Mouse (Mus musculus) hindbrain, embryonic 11.5 days (tissue): ENCODE measurements at regions not wholly inside any gene's neighbourhood (a gene's known extent, or its start where the extent isn't known, plus 50 kb on each side); places are given as distances from the start of the nearest gene placed in this dataset.

ENCODE experiments used
- ATAC-seq: fragments of 200-750 bp; cut with Nextera tagmentation; 2 replicates; pipeline ENCODE4 v1.8.0; 2017; ENCODE audit warnings: mild to moderate bottlenecking, moderate TSS enrichment, moderate library complexity; ENCODE audit not compliant: low FRiP score
- DNase-seq: peaks from one replicate; pipeline ENCODE4 v3.0.0-alpha.2; 2015; ENCODE audit warnings: low spot score
- H3K27ac ChIP-seq: fragments of 300-500 bp; sonication (generic); 2 replicates; pipeline ENCODE4 v1.5.1; 2014; ENCODE audit warnings: mild to moderate bottlenecking, low read depth, low read length
- H3K27me3 ChIP-seq: fragments of 300-500 bp; sonication (generic); 2 replicates; pipeline ENCODE4 v1.6.1; 2014; ENCODE audit warnings: mild to moderate bottlenecking, low read length, moderate library complexity, mixed read lengths; ENCODE audit not compliant: control insufficient read depth, insufficient read depth
- H3K36me3 ChIP-seq: fragments of 300-500 bp; sonication (generic); 2 replicates; pipeline ENCODE4 v1.6.1; 2014; ENCODE audit warnings: mild to moderate bottlenecking, low read length, moderate library complexity, mixed read lengths; ENCODE audit not compliant: control insufficient read depth, insufficient read depth
- H3K4me1 ChIP-seq: fragments of 300-500 bp; sonication (generic); replicated peaks from 2 replicates; pipeline ENCODE4 v1.6.1; 2014; ENCODE audit warnings: low read length, mixed read lengths; ENCODE audit not compliant: control insufficient read depth, insufficient read depth
- H3K4me2 ChIP-seq: fragments of 300-500 bp; sonication (generic); replicated peaks from 2 replicates; pipeline ENCODE4 v1.6.1; 2014; ENCODE audit warnings: mild to moderate bottlenecking, low read depth, low read length
- H3K4me3 ChIP-seq: fragments of 300-500 bp; sonication (generic); 2 replicates; pipeline ENCODE4 v1.5.1; 2014; ENCODE audit warnings: low read depth, low read length
- H3K9ac ChIP-seq: fragments of 300-500 bp; sonication (generic); 2 replicates; pipeline ENCODE4 v1.6.1; 2014; ENCODE audit warnings: low read depth, low read length
- H3K9me3 ChIP-seq: fragments of 300-500 bp; sonication (generic); 2 replicates; pipeline ENCODE4 v1.6.1; 2016; ENCODE audit warnings: low read length; ENCODE audit not compliant: control insufficient read depth
- WGBS: fragments of 180-500 bp; shearing (Covaris S2); extraction: QIAGEN DNeasy Blood & Tissue Kit; methylation state at CpG from one replicate; pipeline ENCODE4 v1.1.7; 2014; 5-methylcytosine and 5-hydroxymethylcytosine counted together

DNA sequence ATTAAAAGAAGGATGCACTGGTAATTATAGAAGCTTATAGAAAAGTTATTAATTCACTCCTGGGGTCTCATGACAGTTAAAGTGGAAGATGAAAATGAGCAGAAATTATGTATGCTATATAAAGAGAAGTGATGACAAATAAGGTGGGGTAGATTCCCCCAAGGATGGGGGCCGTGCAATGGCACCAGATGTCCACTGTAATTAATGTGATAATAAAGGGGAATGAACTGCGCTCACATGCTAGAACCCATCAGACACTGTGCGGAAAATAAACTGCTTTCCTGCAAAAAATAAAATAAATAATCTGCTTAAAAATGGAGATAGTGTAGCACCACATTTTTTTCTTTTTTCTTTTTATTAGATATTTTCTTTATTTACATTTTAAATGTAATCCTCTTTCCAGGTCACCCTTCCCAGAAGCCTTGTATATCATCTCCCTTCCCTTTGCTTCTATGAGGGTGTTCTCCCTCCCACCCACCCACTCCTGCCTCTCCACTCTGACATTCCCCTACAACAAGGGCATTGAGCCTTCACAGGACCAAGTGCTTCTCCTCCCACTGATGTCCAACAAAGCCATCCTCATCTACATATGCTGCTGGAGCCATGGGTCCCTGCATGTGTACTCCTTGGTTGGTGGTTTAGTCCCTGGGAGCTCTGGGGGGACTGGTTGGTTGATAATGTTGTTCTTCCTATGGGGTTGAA is 934.0 kb upstream of the Pcdh20 start:
- 62% methylated on average over 3 of the region's 3 CpGs for WGBS
- Histone ChIP-seq H3K27ac (no peak overlapping the region), H3K27me3 (no peaks in the 10 kb centered on the region), H3K36me3 (no peaks in the 10 kb centered on the region), H3K9ac (no peak overlapping the region), H3K4me1 (no peaks in the 10 kb centered on the region), H3K9me3 (no peaks in the 10 kb centered on the region), H3K4me2 (no peak overlapping the region), H3K4me3 (no peak overlapping the region)
- ATAC-seq (peak; percentile 92), DNase-seq (peak; percentile 7)

DNA sequence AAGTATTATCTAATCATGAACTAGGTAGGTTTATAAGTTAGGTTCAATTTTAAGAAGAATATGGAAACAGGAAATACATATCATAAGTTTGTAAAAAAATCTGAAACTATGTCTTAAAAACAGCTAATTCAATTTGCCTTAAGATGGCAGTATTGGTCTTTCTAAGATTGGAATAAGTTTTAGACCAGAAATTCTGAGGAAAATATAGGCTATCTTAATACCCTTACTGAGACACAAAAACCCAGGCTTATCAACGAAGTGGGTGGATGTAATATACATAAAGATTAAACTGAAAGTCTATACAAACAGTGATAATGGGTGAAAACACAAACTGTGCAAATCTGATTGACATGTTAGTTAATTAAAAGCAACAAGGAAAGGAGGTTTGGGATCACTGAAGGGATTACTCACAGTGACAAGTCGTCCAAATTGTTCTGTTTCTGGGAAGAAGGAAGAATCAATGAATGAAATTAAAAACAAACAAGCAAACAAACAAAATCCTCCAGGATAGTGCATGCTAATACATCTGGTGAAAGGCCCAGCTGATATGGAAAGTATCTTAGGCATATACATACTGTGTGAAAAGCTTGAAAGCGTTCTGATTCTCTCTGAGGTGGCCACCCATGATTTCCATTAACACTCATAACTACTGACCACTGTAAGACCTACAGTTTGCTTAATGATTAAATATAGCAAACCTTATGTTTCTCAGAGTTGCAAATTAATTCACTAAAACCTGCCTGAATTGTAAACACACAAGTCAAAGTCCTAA is 931.6 kb upstream of the Pcdh20 start:
- Histone ChIP-seq H3K4me2 (no peak overlapping the region), H3K27ac (no peak overlapping the region), H3K36me3 (no peaks in the 10 kb centered on the region), H3K27me3 (no peaks in the 10 kb centered on the region), H3K4me3 (no peak overlapping the region), H3K9me3 (no peaks in the 10 kb centered on the region), H3K9ac (no peak overlapping the region), H3K4me1 (no peaks in the 10 kb centered on the region)
- WGBS = 55% methylated on average over 3 of the region's 3 CpGs
- peak; percentile 3 for DNase-seq
- no peak for ATAC-seq

DNA sequence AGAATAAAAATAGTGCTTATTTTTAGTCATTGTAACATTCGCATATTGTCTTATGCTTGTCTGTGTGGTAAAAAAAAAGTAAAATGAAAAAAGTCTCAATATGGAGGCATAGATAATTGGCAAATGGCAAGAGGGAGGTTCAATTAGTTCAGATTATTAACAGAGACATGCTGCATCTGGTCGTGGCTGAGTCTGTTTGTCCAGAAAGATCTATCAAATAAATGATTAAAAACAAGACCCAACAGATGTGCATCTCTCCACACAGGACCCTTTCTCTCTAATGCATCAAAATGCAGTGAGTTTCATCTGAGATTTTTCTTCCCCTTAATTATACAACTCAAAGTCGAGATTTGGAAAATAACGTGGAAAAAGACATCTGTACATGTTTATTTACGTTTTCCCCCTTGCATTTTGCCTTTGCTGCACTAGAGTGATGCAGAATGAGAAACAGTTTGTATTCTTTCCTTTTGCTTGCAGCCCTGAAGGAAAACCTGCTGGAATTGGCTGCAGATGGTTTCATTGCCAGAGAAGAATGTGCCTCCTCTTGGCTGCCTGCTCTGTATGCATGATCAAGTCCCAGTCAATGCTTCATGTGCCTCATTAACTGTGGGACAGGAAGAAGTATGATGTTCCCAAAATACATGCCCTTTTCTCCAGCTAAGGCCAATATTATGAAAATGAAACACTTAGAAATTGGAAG is 886.0 kb upstream of the Pcdh20 start:
- H3K9me3 ChIP-seq = no peaks in the 10 kb centered on the region
- H3K4me2 ChIP-seq = no peak overlapping the region
- ATAC-seq (peak; percentile 79), DNase-seq (no peak)
- H3K27me3 ChIP-seq = no peaks in the 10 kb centered on the region
- H3K27ac ChIP-seq = peak overlapping the region; percentile 63
- 61% methylated on average over 5 of the region's 5 CpGs for WGBS
- H3K4me3 ChIP-seq = no peak overlapping the region
- H3K9ac ChIP-seq = no peak overlapping the region
- H3K4me1 ChIP-seq = no peaks in the 10 kb centered on the region
- no peaks in the 10 kb centered on the region for H3K36me3 ChIP-seq

DNA sequence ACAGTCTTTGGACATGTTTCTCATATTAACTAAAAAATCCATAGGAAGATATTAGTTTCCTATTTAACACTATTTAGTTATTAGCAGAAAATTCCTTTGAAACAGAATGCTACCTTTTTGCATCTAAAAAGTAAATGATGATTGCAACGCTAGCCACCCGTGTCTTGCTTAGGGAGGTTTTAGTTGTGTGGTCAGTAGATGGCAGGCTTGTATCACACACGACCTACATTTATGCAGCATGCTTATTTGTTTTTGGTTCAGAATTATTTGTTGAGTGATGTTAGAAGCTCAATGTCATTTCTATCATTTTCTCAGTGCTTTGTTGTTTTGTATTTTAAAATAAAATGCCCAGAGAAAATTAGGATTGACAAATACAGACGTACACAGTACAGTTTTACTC is 876.8 kb upstream of the Pcdh20 start:
- no peaks in the 10 kb centered on the region for H3K36me3 ChIP-seq
- no peaks in the 10 kb centered on the region for H3K9me3 ChIP-seq
- DNase-seq (peak; percentile 49), ATAC-seq (no peak; the same call in 1 of the 2 replicates)
- no peak overlapping the region for H3K4me3 ChIP-seq
- H3K4me2 ChIP-seq = no peak overlapping the region
- 50% methylated on average over 4 of the region's 4 CpGs for WGBS
- no peak overlapping the region for H3K9ac ChIP-seq
- H3K4me1 ChIP-seq = no peaks in the 10 kb centered on the region
- H3K27ac ChIP-seq = no peak overlapping the region
- H3K27me3 ChIP-seq = no peaks in the 10 kb centered on the region

DNA sequence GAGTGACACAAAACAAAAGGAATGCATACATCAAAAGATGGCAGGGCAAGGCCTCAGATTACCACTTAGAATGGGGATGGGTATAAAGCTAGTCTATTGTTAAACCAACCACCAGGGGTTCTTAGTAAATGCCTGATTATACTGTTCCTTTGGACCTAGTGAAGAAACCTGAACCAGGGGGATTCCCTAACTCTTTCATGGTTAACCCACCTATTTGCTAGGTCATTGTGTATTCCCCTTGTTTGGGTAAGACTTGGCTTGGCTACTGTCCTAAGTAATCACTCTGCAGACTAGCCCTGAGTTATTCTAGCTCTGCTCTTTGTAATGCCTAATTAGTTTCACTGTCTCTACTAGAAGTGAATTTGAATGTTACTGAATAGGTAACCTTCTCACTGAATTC is 853.9 kb upstream of the Pcdh20 start:
- no peak overlapping the region for H3K4me2 ChIP-seq
- no peak overlapping the region for H3K4me3 ChIP-seq
- no peaks in the 10 kb centered on the region for H3K9me3 ChIP-seq
- DNase-seq (no peak), ATAC-seq (no peak)
- no peaks in the 10 kb centered on the region for H3K36me3 ChIP-seq
- no peak overlapping the region for H3K27ac ChIP-seq
- H3K4me1 ChIP-seq = no peaks in the 10 kb centered on the region
- H3K9ac ChIP-seq = no peak overlapping the region
- no peaks in the 10 kb centered on the region for H3K27me3 ChIP-seq

DNA sequence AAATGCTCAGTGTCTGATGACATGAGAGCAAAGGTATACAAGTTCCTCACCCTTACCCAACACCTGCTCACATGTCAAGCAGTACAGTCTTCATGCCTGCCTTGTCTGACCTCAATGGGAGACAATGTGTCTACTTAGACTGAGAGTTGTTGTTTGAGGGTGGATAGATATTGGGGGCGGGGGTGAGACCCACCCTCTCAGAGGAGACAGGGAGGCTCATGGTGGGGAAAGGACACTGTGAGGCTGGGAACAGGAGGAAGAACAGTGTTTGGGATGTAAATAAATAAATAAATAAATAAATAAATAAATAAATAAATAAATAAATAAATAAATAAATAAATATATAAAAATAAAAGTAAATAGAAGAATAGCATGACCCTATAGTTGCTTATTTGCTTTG is 837.3 kb upstream of the Pcdh20 start:
- H3K4me3 ChIP-seq = no peak overlapping the region
- no peak overlapping the region for H3K9ac ChIP-seq
- H3K27ac ChIP-seq = no peak overlapping the region
- no peaks in the 10 kb centered on the region for H3K27me3 ChIP-seq
- H3K4me1 ChIP-seq = no peaks in the 10 kb centered on the region
- WGBS = 90% methylated on average over 1 of the region's 1 CpGs
- no peaks in the 10 kb centered on the region for H3K9me3 ChIP-seq
- no peak overlapping the region for H3K4me2 ChIP-seq
- no peaks in the 10 kb centered on the region for H3K36me3 ChIP-seq
- no peak for DNase-seq
- ATAC-seq = no peak; the same call in 1 of the 2 replicates
